ENCODE assay signal across 23 mouse cellular contexts in genomic region chr1:192224161-192224560, GRCm38 (mm10). TPM values are rescaled to one million over a fixed set of nuclear protein-coding genes. Genes with fewer than 3 reads are reported as not detected.
"Had no signal": no experiment of that assay in that cellular context is flagged by ENCODE, and none has a peak within 500 bp of the region (broad histone marks: within the 10 kb centered on the region; RNA-seq: fewer than 3 reads in every experiment).

No protein-coding gene starts in this region.

- H3K27ac ChIP-seq: layer of hippocampus, adult 2 months; liver, embryonic 12.5 days; liver, embryonic 15.5 days; lung, embryonic 15.5 days; midbrain, embryonic 10.5 days; midbrain, embryonic 13.5 days; neural tube, embryonic 13.5 days; stomach, embryonic 15.5 days had no signal

- DNase-seq: kidney, adult 11 months; kidney, adult 8-10 months; kidney, postnatal 14 days; layer of hippocampus, adult 9-11 months; lung, adult 18-20 months; lung, postnatal 10 days; lung, postnatal 36 days; retina, postnatal 1 day; right cerebral cortex, postnatal 25 days; spleen, adult 18-20 months; thymus, postnatal 4 days had no signal

- H3K4me3 ChIP-seq: layer of hippocampus, adult 2 months; liver, embryonic 12.5 days; liver, embryonic 15.5 days; lung, embryonic 15.5 days; megakaryocyte, embryonic 14.5 days; midbrain, embryonic 10.5 days; midbrain, embryonic 13.5 days; myocyte; neural tube, embryonic 13.5 days; stomach, embryonic 15.5 days had no signal

- H3K36me3 ChIP-seq: liver, embryonic 12.5 days; liver, embryonic 15.5 days; lung, embryonic 15.5 days; midbrain, embryonic 10.5 days; midbrain, embryonic 13.5 days; neural tube, embryonic 13.5 days; stomach, embryonic 15.5 days had no signal

- H3K4me1 ChIP-seq: liver, embryonic 12.5 days; liver, embryonic 15.5 days; lung, embryonic 15.5 days; megakaryocyte, embryonic 14.5 days; midbrain, embryonic 10.5 days; midbrain, embryonic 13.5 days; neural tube, embryonic 13.5 days; stomach, embryonic 15.5 days had no signal

- H3K27me3 ChIP-seq: liver, embryonic 12.5 days; liver, embryonic 15.5 days; lung, embryonic 15.5 days; midbrain, embryonic 13.5 days; neural tube, embryonic 13.5 days; stomach, embryonic 15.5 days had no signal

- H3K9ac ChIP-seq: liver, embryonic 12.5 days; liver, embryonic 15.5 days; lung, embryonic 15.5 days; midbrain, embryonic 13.5 days; neural tube, embryonic 13.5 days; stomach, embryonic 15.5 days had no signal

RNA-seq across cellular contexts. Expression of gene Kcnh1, which starts 33.6 kb away (rescaled TPM):
- total RNA-seq: monocyte, adult 5-6 weeks; neutrophil, adult 5-6 weeks had no signal
- polyA plus RNA-seq: liver, embryonic 12.5 days; liver, embryonic 15.5 days had no signal
